Mouse (Mus musculus) megakaryocyte, embryonic 14.5 days (primary cell): Measurements from ENCODE around the gene Ano9.

Experiments used
- FLI1 ChIP-seq: IDR thresholded peaks from 2 replicates; pipeline ENCODE4 v1.6.1; 2012; ENCODE audit warnings: low read length, inconsistent platforms, mixed read lengths
- GATA1 ChIP-seq: IDR thresholded peaks from 3 replicates; pipeline ENCODE4 v1.6.1; 2012; ENCODE audit warnings: mixed read lengths, low read length, inconsistent platforms, borderline replicate concordance

GRCm38 (mm10) chr7:141073782-141074181 lies 43.8 kb downstream of the Ano9 start:
- TF ChIP-seq GATA1 (no peak), FLI1 (no peak)
